Mouse (Mus musculus): ENCODE measurements at regions not wholly inside any gene's neighbourhood (a gene's known extent, or its start where the extent isn't known, plus 50 kb on each side); places are given as distances from the start of the nearest gene placed in this dataset.

- TF ChIP-seq CTCF (IDR thresholded peaks at IDR 0.05; ENCODE audit: low read depth, low read length), result no peak
- no peak for TF ChIP-seq POLR2A (IDR thresholded peaks at IDR 0.05; ENCODE audit: insufficient read depth, low read length)
- no peak for TF ChIP-seq EP300 (IDR thresholded peaks at IDR 0.05; ENCODE audit: insufficient read depth, low read depth, low read length)
Observed at GRCm38 (mm10) chr15:93084967-93085617, 189.9 kb downstream of the Gxylt1 start.
